Mouse (Mus musculus): ENCODE measurements around the gene Gm20695.

GRCm38 (mm10) chr16:3855776-3856175 lies 28.7 kb upstream of the Gm20695 start:
- TF ChIP-seq CTCF (IDR thresholded peaks at IDR 0.05) = no peak
- no peak for TF ChIP-seq EP300 (IDR thresholded peaks at IDR 0.05)
